Mouse (Mus musculus) embryonic facial prominence, embryonic 11.5 days (tissue): Measurements from ENCODE around the gene Jagn1. TPM values are rescaled to one million over a fixed set of nuclear protein-coding genes. Genes with fewer than 3 reads are reported as not detected.
A peak's percentile ranks its signal among the peaks of the same experiment; 100 is the strongest.

Experiments
- ATAC-seq: fragments of 200-750 bp; cut with Nextera tagmentation; replicated peaks from 2 replicates; pipeline ENCODE4 v1.8.0; 2017; ENCODE audit warnings: low read depth; ENCODE audit not compliant: insufficient number of reproducible peaks, low FRiP score, low TSS enrichment
- DNase-seq: peaks from one replicate; pipeline ENCODE4 v3.0.0-alpha.2; 2015; ENCODE audit warnings: low spot score
- H3K27ac ChIP-seq: fragments of 300-500 bp; sonication (generic); replicated peaks from 2 replicates; pipeline ENCODE4 v1.5.1; 2014; ENCODE audit warnings: mild to moderate bottlenecking, low read depth, low read length, control low read depth
- H3K27me3 ChIP-seq: fragments of 300-500 bp; sonication (generic); 2 replicates; pipeline ENCODE4 v1.6.1; 2014; ENCODE audit warnings: mild to moderate bottlenecking, low read length, moderate library complexity, mixed read lengths; ENCODE audit not compliant: control insufficient read depth, insufficient read depth
- H3K36me3 ChIP-seq: fragments of 300-500 bp; sonication (generic); replicated peaks from 2 replicates; pipeline ENCODE4 v1.6.1; 2014; ENCODE audit warnings: low read depth, mild to moderate bottlenecking, low read length, moderate library complexity, mixed read lengths; ENCODE audit not compliant: control insufficient read depth, insufficient read depth
- H3K4me1 ChIP-seq: fragments of 300-500 bp; sonication (generic); 2 replicates; pipeline ENCODE4 v1.6.1; 2014; ENCODE audit warnings: low read length, mixed read lengths; ENCODE audit not compliant: control insufficient read depth, insufficient read depth
- H3K4me2 ChIP-seq: fragments of 300-500 bp; sonication (generic); 2 replicates; pipeline ENCODE4 v1.6.1; 2014; ENCODE audit warnings: low read depth, mild to moderate bottlenecking, control low read depth, low read length, moderate library complexity
- H3K4me3 ChIP-seq: fragments of 300-500 bp; sonication (generic); 2 replicates; pipeline ENCODE4 v1.5.1; 2014; ENCODE audit warnings: low read depth, low read length, control low read depth
- H3K9ac ChIP-seq: fragments of 300-500 bp; sonication (generic); replicated peaks from 2 replicates; pipeline ENCODE4 v1.6.1; 2014; ENCODE audit warnings: mild to moderate bottlenecking, control low read depth, low read length
- H3K9me3 ChIP-seq: fragments of 300-500 bp; sonication (generic); replicated peaks from 2 replicates; pipeline ENCODE4 v1.6.1; 2016; ENCODE audit warnings: mild to moderate bottlenecking, low read length, inconsistent platforms, mixed read lengths; ENCODE audit not compliant: control insufficient read depth
- WGBS: fragments of 180-500 bp; shearing (Covaris S2); extraction: QIAGEN DNeasy Blood & Tissue Kit; methylation state at CpG from one replicate; pipeline ENCODE4 v1.1.7; 2014; 5-methylcytosine and 5-hydroxymethylcytosine counted together
- polyA plus RNA-seq: library from polyadenylated mRNA; unstranded; fragments of >200 nt; fragmentation: Nextera tagmentation; extraction: Ambion mirVana; gene quantifications from 2 replicates; pipeline ENCODE4 v1.2.1, GENCODE M21; 2014

Gene Jagn1
- 72.6 and 77.6 TPM in 2 replicates for polyA plus RNA-seq

DNA sequence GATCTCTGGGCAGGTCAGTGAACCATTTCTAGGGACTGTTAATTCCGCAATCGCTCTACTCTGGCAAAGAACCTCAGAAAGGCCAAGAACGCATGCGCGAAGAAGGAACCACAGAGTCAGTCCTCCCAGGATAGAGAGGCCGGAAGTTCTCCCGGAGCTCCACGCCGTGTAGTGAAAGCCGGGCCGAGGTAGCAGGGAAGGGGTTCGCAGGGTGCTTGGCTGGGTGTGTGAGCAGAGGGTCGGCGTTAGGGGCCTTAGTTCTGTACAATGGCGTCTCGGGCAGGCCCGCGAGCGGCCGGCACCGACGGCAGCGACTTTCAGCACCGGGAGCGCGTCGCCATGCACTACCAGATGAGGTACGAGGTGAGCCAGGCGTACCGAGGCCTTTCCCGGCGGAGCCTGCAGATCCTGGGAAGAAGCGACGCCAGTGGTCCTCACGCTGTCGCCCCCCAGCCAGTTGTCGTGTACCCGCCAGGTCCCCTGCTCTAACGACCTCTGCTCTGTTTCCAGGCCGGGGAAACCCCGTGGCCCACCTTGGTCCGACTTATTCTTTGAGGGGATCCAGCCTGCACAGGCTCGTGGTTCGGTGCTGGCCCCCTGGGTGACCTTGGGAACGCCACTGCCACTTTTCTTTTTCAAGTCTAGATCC, at the start of gene Jagn1:
Gene Jagn1 (plus strand): TSS at position 128 of the 649 bp plus-strand sequence.
- ATAC-seq (peak; percentile 92), DNase-seq (peak; percentile 97)
- peak within 1 kb of the TSS; percentile 58 for H3K4me2 ChIP-seq
- no peaks in the 10 kb centered on the region for H3K27me3 ChIP-seq
- peak within 1 kb of the TSS; percentile 52; the same call in 1 of the 2 replicates for H3K27ac ChIP-seq
- no peaks in the 10 kb centered on the region for H3K4me1 ChIP-seq
- peak within 1 kb of the TSS; percentile 98 for H3K4me3 ChIP-seq
- WGBS: under 1% methylated on average over 44 of the region's 45 CpGs
- H3K9me3 ChIP-seq: no peaks in the 10 kb centered on the region
- peaks cover 5% of the 10 kb centered on the region for H3K36me3 ChIP-seq
- H3K9ac ChIP-seq: peak within 1 kb of the TSS; percentile 96

DNA sequence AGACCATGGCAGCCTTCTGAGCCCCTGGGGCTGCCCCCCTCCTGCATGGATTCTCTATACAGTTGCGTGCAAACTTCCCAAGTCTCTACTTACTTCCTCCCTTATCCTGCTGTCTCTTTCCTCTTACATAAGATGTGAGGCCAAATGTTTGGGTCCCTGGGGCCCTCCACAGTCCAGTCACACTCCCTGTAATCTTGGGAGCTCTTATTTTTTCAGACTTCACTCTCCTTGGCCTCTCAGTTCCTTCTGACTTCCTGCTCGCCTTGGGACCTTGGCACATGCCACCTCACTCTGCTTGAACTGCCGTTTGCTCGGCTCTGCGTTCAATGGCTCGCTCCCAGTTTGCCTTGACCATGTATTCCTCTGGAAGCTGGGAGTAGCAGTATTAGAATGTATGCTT, 48.4 kb upstream of the Jagn1 start:
- H3K4me3 ChIP-seq: no peak overlapping the region
- H3K27me3 ChIP-seq: no peaks in the 10 kb centered on the region; the same call in 1 of the 2 replicates
- no peaks in the 10 kb centered on the region; the same call in none of the 2 replicates for H3K36me3 ChIP-seq
- H3K4me2 ChIP-seq: no peak overlapping the region
- no peak for DNase-seq
- no peaks in the 10 kb centered on the region for H3K9me3 ChIP-seq
- ATAC-seq: no peak
- 81% methylated on average over 6 of the region's 6 CpGs for WGBS
- H3K27ac ChIP-seq: no peak overlapping the region
- no peaks in the 10 kb centered on the region; the same call in 1 of the 2 replicates for H3K4me1 ChIP-seq
- no peak overlapping the region for H3K9ac ChIP-seq

DNA sequence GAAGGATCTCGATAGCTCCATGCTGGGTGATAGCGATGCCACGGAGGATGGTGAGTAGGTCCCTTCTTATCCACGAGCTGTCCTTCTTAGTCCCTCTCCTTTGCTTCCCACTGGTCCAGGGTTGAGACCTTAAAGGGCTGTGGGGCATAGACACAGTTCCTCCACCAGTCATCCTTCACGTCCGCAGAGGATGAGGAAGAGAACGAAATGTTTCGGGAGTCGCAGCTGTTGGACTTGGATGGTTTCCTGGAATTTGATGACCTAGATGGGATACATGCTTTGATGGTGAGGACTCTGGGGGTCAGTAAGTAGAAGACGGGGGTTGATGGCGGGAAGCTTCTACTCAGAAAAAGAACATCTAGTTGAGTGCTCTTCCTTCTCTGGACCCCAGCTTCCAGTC, 47.6 kb upstream of the Jagn1 start:
- Histone ChIP-seq H3K4me2 (no peak overlapping the region), H3K27ac (no peak overlapping the region), H3K4me3 (no peak overlapping the region), H3K27me3 (no peaks in the 10 kb centered on the region; the same call in 1 of the 2 replicates), H3K9me3 (no peaks in the 10 kb centered on the region), H3K36me3 (no peaks in the 10 kb centered on the region; the same call in 1 of the 2 replicates), H3K9ac (no peak overlapping the region), H3K4me1 (no peaks in the 10 kb centered on the region; the same call in 1 of the 2 replicates)
- DNase-seq (no peak), ATAC-seq (no peak)
- 94% methylated on average over 11 of the region's 11 CpGs for WGBS

DNA sequence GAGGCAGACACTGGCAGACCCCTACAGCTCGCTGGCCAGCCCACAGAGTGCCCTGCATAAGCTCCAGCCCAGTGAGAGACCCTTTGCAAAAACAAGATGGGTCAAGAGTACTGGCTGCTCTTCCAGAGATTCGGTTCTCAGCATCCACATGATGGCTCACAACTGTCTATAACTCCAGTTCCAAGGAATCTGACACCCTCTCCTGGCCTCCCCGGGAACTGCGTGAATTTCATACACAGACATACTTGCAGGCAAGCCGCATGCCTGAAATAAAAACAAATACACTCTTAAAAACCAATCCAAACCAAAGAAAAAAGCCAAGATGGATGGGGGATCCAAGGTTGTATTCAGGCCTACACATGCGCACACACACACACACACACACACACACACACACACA, 46.9 kb upstream of the Jagn1 start:
- Histone ChIP-seq H3K36me3 (no peaks in the 10 kb centered on the region), H3K27ac (no peak overlapping the region), H3K9me3 (no peaks in the 10 kb centered on the region), H3K4me2 (no peak overlapping the region), H3K4me3 (no peak overlapping the region), H3K27me3 (no peaks in the 10 kb centered on the region; the same call in 1 of the 2 replicates), H3K4me1 (no peaks in the 10 kb centered on the region; the same call in 1 of the 2 replicates), H3K9ac (no peak overlapping the region)
- 93% methylated on average over 6 of the region's 6 CpGs for WGBS
- DNase-seq (no peak), ATAC-seq (no peak)

DNA sequence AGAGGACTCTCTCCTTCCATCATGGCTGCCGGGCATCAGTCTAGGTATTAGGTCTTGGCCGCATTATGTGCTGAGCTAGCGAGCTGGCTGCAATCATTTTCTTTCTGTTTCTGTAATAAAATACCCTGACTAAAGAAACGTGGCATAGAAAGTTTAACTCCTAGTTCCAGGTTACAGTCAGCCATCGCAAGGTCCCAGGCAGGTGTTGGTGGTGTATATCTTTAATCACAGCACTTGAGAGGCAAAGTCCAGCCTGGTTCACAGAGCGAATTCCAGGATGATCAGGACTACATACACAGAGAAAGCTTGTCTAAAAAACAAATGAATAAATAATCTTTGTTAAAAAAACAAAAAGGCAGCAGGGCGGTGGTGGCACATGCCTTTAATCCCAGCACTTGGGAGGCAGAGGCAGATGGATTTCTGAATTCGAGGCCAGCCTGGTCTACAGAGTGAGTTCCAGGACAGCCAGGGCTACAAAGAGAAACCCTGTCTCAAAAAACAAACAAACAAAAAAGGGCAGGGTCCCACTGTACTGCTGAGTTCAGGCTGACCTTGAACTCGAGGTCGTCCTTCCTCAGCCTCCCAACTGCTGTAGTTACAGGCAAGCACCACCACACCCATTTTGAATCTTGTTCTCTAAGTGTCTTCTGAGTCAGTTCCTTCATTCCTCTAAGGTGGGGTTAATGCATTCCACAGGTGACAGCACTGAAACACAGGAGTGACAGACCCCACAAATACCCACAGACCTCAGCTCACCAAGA, 45.9 kb upstream of the Jagn1 start:
- Histone ChIP-seq H3K4me1 (no peaks in the 10 kb centered on the region; the same call in 1 of the 2 replicates), H3K9me3 (no peaks in the 10 kb centered on the region), H3K4me3 (no peak overlapping the region), H3K36me3 (no peaks in the 10 kb centered on the region), H3K27ac (no peak overlapping the region), H3K27me3 (no peaks in the 10 kb centered on the region), H3K4me2 (no peak overlapping the region), H3K9ac (no peak overlapping the region)
- no peak for ATAC-seq
- DNase-seq: no peak
- 81% methylated on average over 10 of the region's 10 CpGs for WGBS

DNA sequence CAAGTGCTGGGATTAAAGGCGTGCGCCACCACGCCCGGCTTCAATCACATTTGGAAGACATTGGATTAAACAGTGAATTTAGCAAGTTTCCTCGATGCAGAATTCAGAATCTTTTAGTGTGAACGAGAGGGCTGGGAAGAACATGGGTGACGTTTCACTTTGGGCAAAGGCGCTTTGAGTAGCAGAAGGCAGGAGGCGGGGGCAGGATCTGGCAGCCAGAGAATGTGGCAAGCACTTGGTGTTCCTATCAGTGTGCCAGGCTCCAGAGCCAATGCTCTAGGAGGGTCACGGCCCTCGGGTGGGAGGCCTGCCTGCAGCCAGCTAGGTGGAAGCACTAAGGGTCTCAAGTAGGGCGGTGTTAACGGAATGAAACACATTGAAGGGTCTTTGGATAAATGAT, 40.3 kb upstream of the Jagn1 start:
- Histone ChIP-seq H3K27me3 (no peaks in the 10 kb centered on the region), H3K9me3 (no peaks in the 10 kb centered on the region), H3K9ac (no peak overlapping the region), H3K27ac (no peak overlapping the region), H3K4me1 (no peaks in the 10 kb centered on the region), H3K36me3 (no peaks in the 10 kb centered on the region), H3K4me2 (no peak overlapping the region), H3K4me3 (no peak overlapping the region)
- 90% methylated on average over 13 of the region's 13 CpGs for WGBS
- DNase-seq: no peak
- no peak for ATAC-seq

DNA sequence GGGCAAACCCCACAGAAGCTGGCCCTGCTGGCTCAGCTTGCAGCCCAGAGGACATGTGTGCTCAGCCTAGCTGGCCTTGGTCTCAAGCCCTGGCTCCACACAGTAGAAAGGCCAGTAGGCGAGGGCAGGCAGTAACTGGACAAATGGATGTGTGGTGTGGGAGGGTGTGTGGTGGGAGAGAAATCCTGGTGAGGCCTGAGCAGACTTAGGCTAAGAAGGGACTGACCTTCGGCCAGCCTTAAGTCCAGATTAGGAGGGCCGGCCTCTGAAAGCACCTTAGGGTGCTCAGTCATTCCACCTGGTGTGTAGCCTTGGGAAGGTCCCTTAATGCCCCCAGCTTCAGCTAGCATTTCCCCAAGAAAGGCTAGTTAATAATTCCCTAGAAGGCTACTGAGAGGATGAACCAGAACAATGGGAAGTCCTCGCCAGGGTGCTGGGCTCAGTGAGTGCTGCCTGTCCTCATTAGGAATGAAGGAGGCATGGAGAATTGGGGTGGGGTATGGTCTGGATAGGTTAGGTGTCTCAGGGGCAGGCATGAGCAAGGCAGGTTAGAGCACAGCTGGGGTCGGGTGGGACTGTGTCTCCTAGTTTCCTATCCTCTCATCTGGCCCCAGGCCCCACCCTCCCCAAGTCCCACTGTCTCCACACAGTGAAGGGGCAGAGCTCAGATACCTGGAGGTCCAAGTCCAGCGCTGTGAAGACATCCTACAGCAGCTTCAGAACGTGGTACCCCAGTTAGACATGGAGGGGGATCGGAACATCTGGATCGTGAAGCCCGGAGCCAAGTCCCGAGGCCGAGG, 37.5 kb upstream of the Jagn1 start:
- Histone ChIP-seq H3K9me3 (no peaks in the 10 kb centered on the region), H3K9ac (no peak overlapping the region; the same call in 1 of the 2 replicates), H3K4me3 (no peak overlapping the region), H3K27me3 (no peaks in the 10 kb centered on the region), H3K36me3 (no peaks in the 10 kb centered on the region), H3K27ac (no peak overlapping the region), H3K4me1 (no peaks in the 10 kb centered on the region), H3K4me2 (no peak overlapping the region)
- 74% methylated on average over 12 of the region's 12 CpGs for WGBS
- ATAC-seq (no peak), DNase-seq (no peak)
